Mouse (Mus musculus) stomach, postnatal 0 days (tissue): ENCODE data around the gene Sp4. TPM values are rescaled to one million over a fixed set of nuclear protein-coding genes. Genes with fewer than 3 reads are reported as not detected.
A peak's percentile ranks its signal among the peaks of the same experiment; 100 is the strongest.

ENCODE experiments used
- ATAC-seq: fragments of 200-750 bp; cut with Nextera tagmentation; 2 replicates; pipeline ENCODE4 v1.8.0; 2017; ENCODE audit not compliant: low FRiP score, low TSS enrichment
- DNase-seq: peaks from one replicate; pipeline ENCODE4 v3.0.0-alpha.2; 2016; ENCODE audit warnings: low spot score
- H3K27ac ChIP-seq: fragments of 300-500 bp; sonication (generic); replicated peaks from 2 replicates; pipeline ENCODE4 v1.5.1; 2014; ENCODE audit warnings: mild to moderate bottlenecking, control low read depth
- H3K27me3 ChIP-seq: fragments of 300-500 bp; sonication (generic); 2 replicates; pipeline ENCODE4 v1.6.1; 2014; ENCODE audit warnings: low read length; ENCODE audit not compliant: control insufficient read depth, insufficient read depth
- H3K36me3 ChIP-seq: fragments of 300-500 bp; sonication (generic); 2 replicates; pipeline ENCODE4 v1.6.1; 2014; ENCODE audit warnings: low read length, mixed read lengths; ENCODE audit not compliant: control insufficient read depth, insufficient read depth
- H3K4me1 ChIP-seq: fragments of 300-500 bp; sonication (generic); replicated peaks from 2 replicates; pipeline ENCODE4 v1.6.1; 2014; ENCODE audit warnings: antibody characterized with exemption; ENCODE audit not compliant: control insufficient read depth, insufficient read depth
- H3K4me2 ChIP-seq: fragments of 300-500 bp; sonication (generic); replicated peaks from 2 replicates; pipeline ENCODE4 v1.6.1; 2014; ENCODE audit warnings: low read depth, mild to moderate bottlenecking, control low read depth, moderate library complexity
- H3K4me3 ChIP-seq: fragments of 300-500 bp; sonication (generic); 2 replicates; pipeline ENCODE4 v1.5.1; 2014; ENCODE audit warnings: low read depth, low read length, control low read depth
- H3K9ac ChIP-seq: fragments of 300-500 bp; sonication (generic); 2 replicates; pipeline ENCODE4 v1.6.1; 2014; ENCODE audit warnings: mild to moderate bottlenecking, low read length, control low read depth, mixed read lengths
- H3K9me3 ChIP-seq: fragments of 300-500 bp; sonication (generic); 2 replicates; pipeline ENCODE4 v1.6.1; 2016; ENCODE audit warnings: low read length; ENCODE audit not compliant: control insufficient read depth
- CTCF ChIP-seq: IDR thresholded peaks from 2 replicates; pipeline ENCODE4 v1.5.1; 2016; ENCODE audit warnings: antibody characterized with exemption, low read depth, mild to moderate bottlenecking, moderate library complexity
- EP300 ChIP-seq: optimal IDR thresholded peaks from 2 replicates; pipeline ENCODE3; 2016; ENCODE audit warnings: antibody characterized with exemption
- WGBS: fragments of 180-500 bp; shearing (Covaris S2); extraction: QIAGEN DNeasy Blood & Tissue Kit; methylation state at CpG from one replicate; pipeline ENCODE4 v1.1.7; 2014; 5-methylcytosine and 5-hydroxymethylcytosine counted together
- polyA plus RNA-seq: library from polyadenylated mRNA; unstranded; fragments of >200 nt; fragmentation: Nextera tagmentation; extraction: Ambion mirVana; gene quantifications from 2 replicates; pipeline ENCODE4 v1.2.1, GENCODE M21; 2015

Gene Sp4
- polyA plus RNA-seq, 1 experiment from 2014 or later, result 2.4 TPM

DNA sequence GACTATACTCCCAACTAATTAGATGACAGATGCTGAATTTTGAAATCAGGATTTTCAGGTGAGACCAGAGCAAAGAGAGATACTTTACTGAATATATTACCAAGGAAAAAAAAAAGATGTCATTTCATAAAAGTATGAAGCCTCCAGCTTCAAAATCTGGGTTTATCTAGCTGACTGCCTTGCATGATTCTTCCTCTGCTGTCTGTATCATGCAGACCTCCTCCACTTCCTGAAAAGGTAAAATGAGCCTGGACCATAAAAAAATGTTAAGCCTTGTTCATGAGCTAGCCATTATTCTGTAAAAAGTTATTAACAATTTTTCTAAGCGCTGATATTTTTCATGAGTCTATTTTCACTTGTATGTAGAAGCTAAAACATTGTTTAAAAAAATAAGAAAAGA, 5.4 kb downstream of the Sp4 start:
- no peaks in the 10 kb centered on the region for H3K27me3 ChIP-seq
- no peak overlapping the region for H3K4me3 ChIP-seq
- no peak overlapping the region for H3K27ac ChIP-seq
- H3K4me1 ChIP-seq, result no peaks in the 10 kb centered on the region
- H3K4me2 ChIP-seq, result no peak overlapping the region
- no peaks in the 10 kb centered on the region for H3K36me3 ChIP-seq
- no peak overlapping the region for H3K9ac ChIP-seq
- TF ChIP-seq CTCF (no peak), EP300 (no peak)
- H3K9me3 ChIP-seq, result no peaks in the 10 kb centered on the region
- WGBS, result 89% methylated on average over 1 of the region's 1 CpGs
- no peak for DNase-seq
- ATAC-seq, result no peak

DNA sequence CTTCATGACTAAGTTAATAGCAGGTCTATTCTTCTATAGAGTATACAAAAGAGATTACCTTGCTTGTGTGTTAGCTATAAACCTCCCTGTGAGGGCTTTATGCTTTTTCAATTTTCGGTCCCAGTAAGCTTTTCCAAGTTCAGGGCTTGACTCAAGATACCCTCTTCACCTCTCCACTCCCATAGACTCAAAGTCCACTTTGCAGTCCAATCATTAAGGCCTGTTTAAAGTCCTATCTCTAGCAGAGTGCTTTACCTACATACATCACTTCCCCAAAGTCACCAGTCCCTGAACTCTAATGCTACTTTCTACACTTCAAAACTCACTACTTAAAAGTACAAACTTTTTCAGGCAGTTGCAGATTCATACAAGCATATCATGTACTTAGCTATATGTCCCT, 12.3 kb downstream of the Sp4 start:
- WGBS, result 68% methylated on average over 1 of the region's 1 CpGs
- ATAC-seq, result peak; percentile 65; the same call in 1 of the 2 replicates
- no peaks in the 10 kb centered on the region for H3K27me3 ChIP-seq
- no peaks in the 10 kb centered on the region for H3K4me1 ChIP-seq
- H3K27ac ChIP-seq, result no peak overlapping the region
- H3K4me3 ChIP-seq, result no peak overlapping the region
- H3K9me3 ChIP-seq, result no peaks in the 10 kb centered on the region
- H3K36me3 ChIP-seq, result no peaks in the 10 kb centered on the region
- H3K9ac ChIP-seq, result no peak overlapping the region
- no peak overlapping the region for H3K4me2 ChIP-seq
- DNase-seq, result no peak
- TF ChIP-seq EP300, result no peak
- no peak for TF ChIP-seq CTCF

DNA sequence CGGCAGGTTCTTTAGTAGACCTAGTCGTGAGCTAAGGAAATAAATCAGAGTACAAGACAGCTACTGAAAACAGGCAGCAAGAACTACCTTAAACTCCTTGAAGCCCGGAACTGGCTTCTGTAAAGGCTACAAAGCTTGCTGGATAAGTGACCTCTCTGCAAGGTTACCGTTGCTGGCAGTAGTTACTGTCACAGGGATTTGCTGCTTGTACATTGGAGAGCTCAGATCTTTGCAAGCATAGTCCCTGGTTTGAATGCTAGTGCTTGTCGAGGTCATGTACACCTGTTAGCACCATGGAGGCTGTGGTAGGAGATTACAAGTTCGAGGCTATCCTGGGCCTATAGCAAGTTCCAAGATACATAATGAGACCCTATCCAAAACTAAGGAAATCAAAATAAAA, 16.1 kb downstream of the Sp4 start:
- no peak overlapping the region for H3K27ac ChIP-seq
- H3K9ac ChIP-seq, result no peak overlapping the region
- H3K27me3 ChIP-seq, result no peaks in the 10 kb centered on the region
- H3K36me3 ChIP-seq, result no peaks in the 10 kb centered on the region
- TF ChIP-seq CTCF (no peak), EP300 (no peak)
- no peak overlapping the region for H3K4me3 ChIP-seq
- DNase-seq, result no peak
- H3K4me1 ChIP-seq, result no peaks in the 10 kb centered on the region
- no peak for ATAC-seq
- WGBS, result 63% methylated on average over 6 of the region's 6 CpGs
- no peak overlapping the region for H3K4me2 ChIP-seq
- no peaks in the 10 kb centered on the region for H3K9me3 ChIP-seq

DNA sequence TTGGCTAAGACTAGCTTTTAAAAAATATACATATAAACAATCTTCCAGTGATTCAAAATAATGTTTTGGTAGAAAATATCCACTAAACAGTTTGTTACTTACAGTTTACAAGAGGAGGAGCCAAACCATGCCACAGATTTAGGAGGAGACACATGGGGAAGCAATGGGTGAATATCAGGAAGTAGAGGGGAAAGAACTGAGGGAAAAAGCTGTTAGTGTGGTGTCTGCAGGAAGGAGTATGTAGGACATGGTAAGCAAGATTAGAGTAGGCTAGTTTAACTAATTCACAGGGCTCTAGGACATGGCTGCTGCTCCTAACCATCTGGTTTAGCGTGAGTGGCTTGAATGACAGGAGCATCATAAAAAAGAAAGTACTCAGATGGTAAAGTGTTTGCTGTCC, 19.3 kb downstream of the Sp4 start:
- 71% methylated on average over 1 of the region's 1 CpGs for WGBS
- Histone ChIP-seq H3K9me3 (no peaks in the 10 kb centered on the region), H3K4me2 (no peak overlapping the region), H3K27ac (no peak overlapping the region), H3K4me1 (no peaks in the 10 kb centered on the region), H3K4me3 (no peak overlapping the region), H3K36me3 (no peaks in the 10 kb centered on the region), H3K27me3 (no peaks in the 10 kb centered on the region), H3K9ac (no peak overlapping the region)
- DNase-seq (no peak), ATAC-seq (no peak)
- TF ChIP-seq CTCF (no peak), EP300 (no peak)

DNA sequence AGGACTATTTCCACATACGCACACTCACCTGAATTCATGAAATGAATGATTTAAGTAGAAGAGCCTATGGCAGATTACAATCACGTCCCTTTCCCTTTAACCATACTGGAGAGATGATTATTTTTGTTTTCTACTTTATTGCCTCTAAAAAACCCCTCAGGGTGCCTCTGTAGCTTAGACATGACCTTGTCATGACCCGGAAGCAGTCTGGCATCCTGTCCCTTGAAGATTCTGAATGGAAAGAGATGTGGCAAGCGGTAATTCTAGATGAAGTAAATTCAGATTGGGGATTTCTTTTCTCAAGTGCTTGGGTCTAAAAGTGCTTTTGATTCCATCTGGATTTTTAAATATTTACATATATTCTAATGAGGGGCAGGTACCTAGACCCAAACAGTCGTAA, 24.9 kb downstream of the Sp4 start:
- H3K4me1 ChIP-seq, result no peaks in the 10 kb centered on the region
- H3K4me2 ChIP-seq, result no peak overlapping the region
- DNase-seq (no peak), ATAC-seq (no peak)
- no peaks in the 10 kb centered on the region for H3K9me3 ChIP-seq
- TF ChIP-seq EP300 (no peak), CTCF (no peak)
- no peaks in the 10 kb centered on the region for H3K36me3 ChIP-seq
- WGBS, result 82% methylated on average over 5 of the region's 5 CpGs
- no peaks in the 10 kb centered on the region for H3K27me3 ChIP-seq
- no peak overlapping the region for H3K27ac ChIP-seq
- no peak overlapping the region for H3K9ac ChIP-seq
- H3K4me3 ChIP-seq, result no peak overlapping the region

DNA sequence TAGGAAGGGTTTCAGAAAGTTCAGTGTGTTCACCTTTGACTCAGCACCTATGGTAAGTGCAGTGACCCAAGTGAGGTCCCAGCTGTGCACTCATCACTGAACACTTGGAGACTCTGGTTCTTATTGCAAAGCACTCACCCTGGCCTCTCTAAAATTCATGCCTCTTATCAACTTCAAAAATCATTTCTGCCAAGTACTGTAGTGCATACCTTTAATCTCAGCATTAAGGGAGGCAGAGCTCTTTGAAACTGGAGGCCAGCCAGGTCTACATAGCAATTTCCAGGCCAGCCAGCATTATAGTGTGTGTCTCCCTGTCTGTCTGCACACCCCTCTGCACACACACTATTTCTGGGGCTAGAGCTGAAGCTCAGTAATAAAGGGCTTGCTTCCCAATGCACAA, 36.3 kb downstream of the Sp4 start:
- Histone ChIP-seq H3K36me3 (no peaks in the 10 kb centered on the region), H3K9me3 (no peaks in the 10 kb centered on the region), H3K4me1 (no peaks in the 10 kb centered on the region), H3K4me2 (no peak overlapping the region), H3K27me3 (no peaks in the 10 kb centered on the region), H3K9ac (no peak overlapping the region), H3K4me3 (no peak overlapping the region), H3K27ac (no peak overlapping the region)
- ATAC-seq (no peak), DNase-seq (no peak)
- TF ChIP-seq CTCF, result no peak
- TF ChIP-seq EP300, result no peak

DNA sequence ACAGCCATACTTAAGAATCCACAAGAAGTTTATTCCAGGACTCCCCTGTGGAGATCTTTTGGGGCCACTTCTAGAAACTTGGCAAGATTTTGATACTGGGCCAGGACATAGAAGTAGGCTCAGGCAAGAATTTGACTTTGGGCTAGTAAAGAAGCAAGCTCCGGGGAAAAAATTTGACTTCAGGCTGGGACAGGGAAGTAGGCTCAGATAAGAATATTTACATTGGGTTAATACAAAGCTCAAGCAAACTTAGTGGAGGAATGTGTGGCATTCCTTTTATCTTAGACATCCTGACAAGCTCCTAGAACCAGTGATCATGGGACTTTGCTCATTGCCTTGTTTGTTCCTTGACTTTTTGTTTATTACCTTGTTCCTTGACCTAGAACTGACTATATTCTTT, 37.4 kb downstream of the Sp4 start:
- WGBS, result 26% methylated on average over 1 of the region's 1 CpGs
- no peak for ATAC-seq

More for the DNA sequence above, 37.4 kb downstream of the Sp4 start:
- H3K9ac ChIP-seq, result no peak overlapping the region
- no peaks in the 10 kb centered on the region for H3K27me3 ChIP-seq
- no peaks in the 10 kb centered on the region for H3K9me3 ChIP-seq
- no peak overlapping the region for H3K27ac ChIP-seq
- no peaks in the 10 kb centered on the region for H3K4me1 ChIP-seq
- H3K36me3 ChIP-seq, result no peaks in the 10 kb centered on the region
- no peak for DNase-seq
- TF ChIP-seq EP300, result no peak
- TF ChIP-seq CTCF, result no peak
- no peak overlapping the region for H3K4me3 ChIP-seq
- no peak overlapping the region for H3K4me2 ChIP-seq
